Mouse (Mus musculus) heart, adult 2 months (tissue): ENCODE results near the gene Lsr.

Experiments
- CTCF ChIP-seq: fragments of 200-600 bp; IDR thresholded peaks from 2 replicates; pipeline ENCODE4 v1.8.1; 2022; ENCODE audit warnings: antibody characterized with exemption, mild to moderate bottlenecking, moderate library complexity
- POLR2A ChIP-seq: fragments of 200-500 bp; IDR thresholded peaks from 2 replicates; pipeline ENCODE4 v1.6.1; 2011; ENCODE audit warnings: mild to moderate bottlenecking, low read depth, low read length, control low read depth; ENCODE audit not compliant: insufficient read depth

GRCm38 (mm10) chr7:30956357-30956751 lies 16.9 kb downstream of the Lsr start:
- TF ChIP-seq CTCF (no peak), POLR2A (no peak)
